Mouse (Mus musculus): ENCODE results near the gene Asap3.

The Asap3 gene

DNA sequence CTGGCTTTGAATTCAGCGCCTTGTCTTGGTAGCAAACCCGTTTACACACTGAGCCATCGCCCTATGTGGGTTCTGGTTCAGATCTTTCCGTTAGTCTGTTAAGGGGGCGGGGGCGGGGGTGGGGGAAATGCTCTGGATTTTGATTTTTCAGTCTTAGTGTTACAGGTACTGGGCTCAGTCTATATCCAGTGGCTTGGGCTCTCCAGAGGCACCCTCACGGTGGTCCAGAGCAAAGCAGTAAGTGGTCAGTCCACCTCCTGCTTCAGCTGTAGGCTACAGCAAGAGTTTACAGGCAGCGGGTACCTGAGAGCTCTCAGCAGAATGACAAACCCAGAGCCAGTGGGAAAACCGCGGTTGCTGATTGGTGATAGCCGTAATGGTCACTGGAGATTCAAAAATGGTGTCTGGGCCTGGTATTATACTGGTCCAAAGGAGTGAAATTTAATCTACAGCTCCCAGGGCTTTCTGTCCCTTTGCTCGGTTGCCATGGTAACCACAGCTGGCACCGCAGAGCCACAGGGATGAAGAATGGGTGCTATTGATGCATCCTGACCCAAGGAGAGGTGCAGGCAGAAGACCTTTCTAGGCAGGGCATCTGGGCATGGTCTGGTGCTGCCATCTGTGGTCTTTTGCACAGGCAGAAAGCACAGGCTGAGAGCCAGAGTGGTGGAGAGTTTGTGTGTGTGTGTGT lies 17.5 kb downstream of the Asap3 start:
- DNase-seq: peak; percentile 86 to 88

DNA sequence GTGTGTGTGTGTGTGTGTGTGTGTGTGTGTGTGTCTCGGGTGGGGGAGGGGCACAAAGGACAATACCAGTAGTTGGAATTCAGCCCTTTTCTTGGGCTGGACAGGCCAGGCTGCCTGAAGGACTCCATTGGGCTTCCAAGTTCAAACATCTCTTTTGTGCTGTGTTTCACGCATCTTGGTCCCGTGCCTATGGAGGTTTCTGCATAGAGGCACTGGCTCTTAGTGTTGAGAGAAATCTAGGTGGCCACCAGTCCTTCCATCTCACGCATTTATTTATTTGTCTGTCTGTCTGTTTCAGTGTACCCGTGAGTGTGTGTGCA lies 18.0 kb downstream of the Asap3 start:
- DNase-seq: no peak

DNA sequence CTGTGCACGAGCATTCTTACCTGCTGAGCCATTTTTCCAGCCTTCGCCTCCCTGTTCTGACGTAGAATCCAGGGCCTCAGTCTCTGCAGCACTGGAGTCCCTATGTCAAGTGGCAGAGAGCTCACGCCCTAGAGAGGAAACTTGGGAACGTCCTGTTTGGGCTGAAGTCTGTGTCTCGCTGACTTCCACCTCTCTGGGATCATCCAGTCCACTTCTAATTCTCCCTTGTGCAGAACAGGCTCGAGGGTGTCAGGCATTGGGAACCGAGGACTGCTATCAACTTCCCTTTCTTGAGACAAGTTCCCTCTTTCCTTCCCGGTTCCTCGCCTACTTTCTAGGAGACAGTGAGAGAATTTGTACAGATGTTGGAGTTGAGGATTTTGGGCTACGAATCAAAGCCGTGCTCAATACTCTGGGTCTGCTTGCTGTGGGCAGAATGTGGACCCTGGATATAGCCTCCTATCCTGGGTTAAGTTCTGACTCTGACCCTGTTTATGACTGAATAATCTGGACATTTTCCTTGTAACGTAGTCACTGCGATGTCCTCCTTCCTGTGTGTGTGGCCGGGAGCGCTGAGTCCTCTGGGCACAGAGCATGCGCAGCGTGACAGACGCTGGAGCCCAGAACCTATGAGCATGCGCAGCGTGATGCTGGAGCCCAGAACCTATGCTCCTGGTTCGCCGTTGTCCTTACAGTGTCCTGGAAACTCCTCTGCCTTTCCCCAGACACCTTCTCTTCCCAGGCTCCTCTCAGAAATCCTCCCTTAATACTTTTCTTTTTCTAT lies 18.7 kb downstream of the Asap3 start:
- no peak for DNase-seq

DNA sequence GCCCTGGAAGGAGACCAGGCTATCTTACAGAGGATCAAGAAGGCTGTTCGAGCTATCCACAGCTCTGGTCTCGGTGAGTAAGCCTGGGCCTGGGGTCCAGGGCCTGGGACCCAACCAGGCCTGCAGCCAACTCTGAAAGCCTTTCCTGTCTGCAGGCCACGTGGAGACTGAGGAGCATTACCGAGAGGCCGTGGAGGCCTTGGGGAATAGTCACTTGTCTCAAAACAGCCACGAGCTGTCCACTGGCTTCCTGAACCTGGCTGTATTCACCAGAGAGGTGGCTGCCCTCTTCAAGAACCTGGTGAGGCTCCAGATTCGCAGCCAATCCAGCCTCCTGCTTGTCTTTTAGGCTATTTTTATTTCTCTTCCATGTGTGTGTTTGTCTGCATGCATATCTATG lies 21.2 kb downstream of the Asap3 start:
- DNase-seq: no peak

DNA sequence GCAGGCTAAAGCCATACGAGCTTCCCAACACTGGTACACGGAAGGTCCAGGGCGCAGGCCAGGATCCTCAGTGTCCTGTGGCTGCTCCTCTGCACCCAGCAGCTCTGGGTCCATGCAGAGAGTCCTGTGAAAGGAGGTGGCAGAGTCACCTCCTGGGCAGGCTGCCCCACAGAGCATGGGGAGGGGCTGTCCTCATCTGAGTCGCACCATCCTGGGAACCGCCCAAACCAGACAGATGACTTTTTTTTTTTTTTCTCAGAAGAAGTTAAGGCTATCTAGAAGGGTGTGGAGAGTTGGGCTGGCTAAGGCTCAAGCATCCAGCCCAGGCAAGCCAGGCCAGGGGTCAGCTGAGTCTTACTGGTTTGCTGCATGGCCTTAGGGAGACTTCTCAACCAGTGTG lies 22.5 kb downstream of the Asap3 start:
- no peak for DNase-seq

DNA sequence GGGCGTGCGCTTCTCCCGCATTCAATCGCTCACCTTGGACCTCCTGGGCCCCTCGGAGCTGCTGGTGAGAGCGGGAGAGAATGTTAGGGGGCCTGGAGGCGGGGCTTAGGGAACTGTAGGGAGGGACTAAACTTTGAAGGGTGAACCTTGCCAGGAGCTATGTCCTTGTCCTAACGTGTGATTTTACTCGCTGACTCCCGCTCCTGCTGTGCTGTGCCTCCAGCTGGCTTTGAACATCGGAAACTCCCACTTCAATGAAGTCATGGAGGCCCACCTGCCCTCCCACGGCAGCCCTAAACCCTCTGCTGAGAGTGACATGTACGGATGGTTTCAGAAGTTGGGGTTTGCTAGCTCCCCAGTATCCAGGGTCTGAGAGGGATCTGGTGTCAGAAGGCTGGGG lies 32.5 kb downstream of the Asap3 start:
- peak in 1 of 2 experiments; percentile 14 for DNase-seq

- DNase-seq: peak in 1 of 2 experiments; percentile 46
Observed at GRCm38 (mm10) chr4:136239111-136239510, 32.9 kb downstream of the Asap3 start.

GRCm38 (mm10) chr4:136239622-136240021 lies 33.5 kb downstream of the Asap3 start:
- DNase-seq: peak; percentile 92 to 93

GRCm38 (mm10) chr4:136240123-136240522 lies 34.0 kb downstream of the Asap3 start:
- peak; percentile 64 to 69 for DNase-seq

- DNase-seq: no peak
Observed at GRCm38 (mm10) chr4:136240955-136241354, 34.8 kb downstream of the Asap3 start.

DNA sequence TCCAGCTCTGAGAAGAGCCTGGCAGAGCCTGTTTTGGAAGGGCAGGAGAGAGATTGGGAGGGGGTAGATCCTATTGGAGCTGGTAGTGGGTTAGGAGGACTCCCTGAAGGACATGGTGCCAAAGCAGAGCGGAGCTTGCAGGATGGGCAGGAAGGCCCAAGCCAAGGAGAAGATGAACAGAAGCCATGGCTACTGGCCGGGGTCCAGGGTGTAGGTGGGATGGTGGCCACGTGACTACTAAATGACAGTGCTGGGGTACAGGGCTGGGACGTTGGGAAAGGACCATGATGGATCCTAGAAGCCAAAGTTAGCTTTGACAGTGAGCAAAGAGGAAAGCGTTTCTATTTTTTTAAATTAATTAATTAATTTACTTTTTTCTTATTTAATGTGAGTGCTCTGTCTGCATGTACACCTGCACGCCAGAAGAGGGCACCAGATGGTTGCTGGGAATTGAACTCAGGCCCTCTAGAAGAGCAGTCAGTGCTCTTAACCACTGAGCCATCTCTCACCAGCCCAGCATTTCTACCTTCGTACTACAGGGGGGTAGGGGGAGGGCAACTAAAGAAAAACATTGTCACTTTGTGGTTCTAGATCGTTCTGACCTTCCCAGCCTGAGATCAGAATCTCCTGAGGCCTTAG lies 36.0 kb downstream of the Asap3 start:
- peak; percentile 87 to 89 for DNase-seq

DNA sequence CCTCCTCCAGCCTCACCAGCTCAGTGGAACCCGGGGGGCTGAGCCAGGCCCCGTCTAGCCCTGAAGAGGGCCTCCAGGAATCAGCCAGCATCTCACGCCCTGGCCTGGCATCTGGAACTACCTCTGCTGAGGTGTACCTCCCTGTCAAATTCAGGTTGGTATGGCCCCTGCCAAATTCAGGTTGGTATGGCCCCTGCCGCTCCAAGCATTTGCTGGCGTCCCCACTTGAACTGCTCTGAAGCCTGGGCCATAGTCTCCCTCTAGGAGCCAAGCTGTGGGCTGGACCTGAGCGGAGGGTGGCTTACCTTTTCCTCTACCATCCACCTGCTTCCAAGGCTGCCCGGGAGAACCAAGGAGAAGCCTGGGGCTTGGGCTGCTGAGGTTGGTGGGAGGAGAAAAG lies 36.6 kb downstream of the Asap3 start:
- DNase-seq: no peak

DNA sequence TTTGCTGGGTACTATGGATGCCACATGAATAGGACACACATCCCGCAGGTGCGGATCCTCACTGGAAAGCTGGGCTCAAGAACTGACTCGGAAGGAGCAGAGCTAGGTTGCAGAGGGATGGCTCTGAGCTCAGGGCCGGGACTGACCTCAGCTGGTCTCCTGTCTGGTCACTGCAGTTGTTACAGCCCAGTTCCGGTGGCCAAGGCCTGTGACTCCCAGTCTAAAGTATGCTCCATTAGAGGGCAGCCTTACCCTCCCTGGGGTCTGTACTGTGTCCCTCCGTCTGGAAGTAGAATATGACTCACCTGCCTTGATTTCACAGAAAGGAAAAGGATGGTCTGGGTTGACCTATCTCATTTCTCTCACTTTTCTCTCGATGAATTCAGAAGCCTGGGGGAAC lies 38.0 kb downstream of the Asap3 start:
- DNase-seq: no peak

DNA sequence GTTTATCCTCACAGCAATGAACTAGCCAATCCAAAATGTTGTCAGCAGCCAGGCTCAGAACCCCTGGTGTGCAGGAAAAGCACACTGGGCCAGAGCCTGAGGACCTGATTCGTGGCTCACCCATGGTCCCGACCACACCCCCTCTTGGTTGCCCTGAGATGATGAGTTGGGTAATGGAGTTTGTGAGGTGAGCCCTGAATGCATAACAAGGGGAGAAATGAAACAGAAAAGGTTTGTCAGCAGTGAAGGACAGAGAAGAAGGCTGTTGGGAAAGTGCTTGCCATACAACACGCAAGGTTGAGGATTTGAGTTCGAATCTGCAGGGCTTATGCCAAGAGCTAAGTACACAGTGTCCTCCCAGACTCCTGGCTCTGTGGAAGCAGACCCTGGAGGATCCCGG lies 39.5 kb downstream of the Asap3 start:
- no peak for DNase-seq

DNA sequence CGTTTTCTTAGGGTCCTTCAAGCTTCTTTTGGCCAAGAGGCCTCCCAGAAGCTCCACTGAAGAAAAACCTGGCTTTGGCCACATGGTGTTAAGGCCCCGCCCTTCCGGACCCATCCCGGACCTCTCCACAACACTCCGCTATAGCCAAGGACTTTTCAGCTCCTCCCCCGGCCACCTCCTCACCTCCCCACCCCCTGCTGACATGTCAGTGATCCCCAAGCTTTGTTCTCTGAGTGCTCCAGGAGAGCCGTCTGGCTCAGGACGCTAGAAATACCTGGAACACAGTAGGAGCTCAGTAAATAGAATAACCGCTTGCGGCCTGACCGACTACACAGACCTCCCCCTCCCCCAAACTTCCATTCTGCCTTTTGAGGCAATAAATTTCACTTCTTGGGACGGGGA lies 40.4 kb downstream of the Asap3 start:
- DNase-seq: no peak

GRCm38 (mm10) chr4:136247386-136247728 lies 41.2 kb downstream of the Asap3 start:
- DNase-seq: no peak

DNA sequence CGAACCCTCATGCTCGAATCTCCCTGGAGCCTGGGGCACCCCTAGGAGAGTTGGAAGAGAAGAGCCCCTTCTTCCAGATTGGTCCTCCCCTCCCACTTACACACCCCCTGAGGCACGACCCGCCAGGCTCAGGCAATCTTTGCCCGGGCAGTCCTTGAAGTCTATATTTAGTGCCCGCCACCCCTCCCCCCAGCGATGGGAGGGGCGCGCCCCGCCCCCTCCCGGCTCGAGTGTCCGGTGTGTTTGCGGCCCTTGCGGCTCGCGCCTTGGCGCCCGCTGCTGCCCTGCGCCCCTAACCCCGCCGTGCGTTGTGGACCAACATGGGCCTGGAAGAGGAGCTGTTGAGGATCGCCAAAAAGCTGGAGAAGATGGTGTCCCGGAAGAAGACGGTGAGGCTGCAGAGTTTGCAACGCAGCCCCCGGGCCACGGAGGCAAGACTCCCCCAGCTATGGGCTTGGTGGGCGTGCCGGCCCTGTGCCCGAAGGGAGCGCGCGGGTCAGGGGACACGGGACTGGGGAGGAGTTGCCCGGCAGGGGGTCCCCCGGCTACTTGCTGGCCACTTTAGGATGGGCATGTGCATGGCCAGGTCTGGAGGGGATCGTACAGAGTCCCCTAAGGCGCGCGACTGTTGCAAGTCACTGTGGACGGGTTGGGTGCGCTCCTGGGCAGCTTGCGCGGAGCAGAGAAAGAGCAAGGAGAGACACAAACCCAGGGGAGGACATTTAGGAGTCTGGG lies 41.7 kb downstream of the Asap3 start, which contains the start of gene Tcea3:
Gene Tcea3 (plus strand): TSS at position 1 of the 735 bp plus-strand sequence.
- DNase-seq: peak; percentile 48 to 51

- no peak for DNase-seq
Observed at GRCm38 (mm10) chr4:136248464-136249331, 42.5 kb downstream of the Asap3 start.

GRCm38 (mm10) chr4:136249332-136249647 lies 43.1 kb downstream of the Asap3 start:
- DNase-seq: no peak

- DNase-seq: no peak
Observed at GRCm38 (mm10) chr4:136249780-136250179, 43.6 kb downstream of the Asap3 start.

GRCm38 (mm10) chr4:136255919-136256318 lies 49.8 kb downstream of the Asap3 start:
- DNase-seq: no peak

- DNase-seq: no peak
Observed at GRCm38 (mm10) chr4:136256696-136257095, 50.5 kb downstream of the Asap3 start.

DNA sequence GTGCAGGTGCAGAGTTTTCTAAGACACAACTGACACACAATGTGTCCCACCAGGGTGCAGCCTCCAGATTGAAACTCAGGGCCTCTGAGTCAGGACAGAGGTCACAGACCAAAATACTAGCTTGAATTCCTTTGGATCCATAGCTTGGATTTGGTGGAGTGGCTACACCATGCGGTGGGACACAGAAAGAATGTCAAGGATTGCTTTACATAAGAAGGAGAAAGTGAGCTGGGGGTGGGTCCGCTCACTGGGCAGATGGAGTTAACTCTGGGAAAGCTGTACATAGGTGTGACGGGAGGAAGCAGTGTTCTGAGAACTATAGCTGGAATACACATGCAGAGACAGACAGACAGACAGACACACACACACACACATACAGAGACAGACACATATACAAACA lies 53.8 kb downstream of the Asap3 start:
- DNase-seq: no peak

Measured in cerebellum, postnatal 10 days (tissue).